Mouse (Mus musculus): ENCODE measurements around the gene Gm20388.

Gm20388 gene

DNA sequence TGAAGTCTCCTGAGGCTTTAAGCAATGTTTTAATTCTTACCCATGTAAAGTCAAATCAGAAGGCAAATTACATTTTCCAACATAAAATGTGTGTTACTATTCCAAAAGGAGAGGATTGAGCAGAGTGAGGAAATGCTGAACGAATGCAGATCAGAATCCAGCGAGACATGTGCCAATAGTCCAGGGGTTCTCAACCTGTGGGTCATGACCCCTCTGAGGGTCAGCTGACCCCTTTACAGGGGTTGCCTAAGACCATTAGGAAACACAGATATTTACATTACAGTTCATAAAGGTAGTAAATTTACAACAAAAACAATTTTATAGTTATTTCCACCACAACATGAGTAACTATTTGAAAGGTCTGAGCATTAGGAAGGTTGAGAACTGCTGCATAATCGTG is 2480.1 kb downstream of the Gm20388 start:
- no peak for DNase-seq

DNA sequence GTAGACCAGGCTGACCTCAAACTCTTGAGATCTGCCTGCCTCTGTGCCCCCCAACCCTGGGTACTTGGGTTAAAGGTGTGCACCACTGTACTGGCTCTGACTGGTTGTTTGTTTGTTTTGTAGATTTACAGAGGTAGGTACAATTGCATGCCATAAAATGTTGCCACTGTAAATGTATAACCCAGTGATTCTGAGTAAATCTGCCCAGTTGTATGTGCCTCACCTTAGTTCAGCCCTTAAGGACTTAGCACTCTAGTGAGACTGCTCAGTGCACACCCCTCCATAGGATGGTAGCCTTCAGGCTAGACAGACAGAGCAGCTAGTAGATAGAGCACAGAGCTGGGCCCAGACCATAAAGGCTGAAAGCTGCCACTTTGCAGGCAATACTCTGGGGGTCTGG is 2483.1 kb downstream of the Gm20388 start:
- no peak for DNase-seq

DNA sequence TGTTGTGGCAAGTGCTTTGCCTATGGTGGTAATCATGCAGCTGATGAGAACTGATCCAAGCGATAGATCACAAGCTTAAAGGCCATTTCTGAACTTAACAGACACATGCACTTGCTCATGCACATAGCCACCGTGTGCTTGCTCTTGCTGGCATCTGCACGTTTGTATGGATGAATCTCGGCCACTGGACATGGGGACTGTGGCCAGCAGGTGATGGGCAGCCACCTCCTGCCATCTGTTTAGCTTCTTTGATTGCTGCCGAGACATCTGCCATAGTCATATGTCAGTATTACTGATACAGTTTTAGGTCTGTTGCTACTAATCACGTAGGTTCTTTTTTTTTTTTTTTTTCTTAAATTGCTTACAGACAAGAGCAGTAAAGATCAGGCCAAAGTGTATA is 2484.7 kb downstream of the Gm20388 start:
- DNase-seq: no peak

DNA sequence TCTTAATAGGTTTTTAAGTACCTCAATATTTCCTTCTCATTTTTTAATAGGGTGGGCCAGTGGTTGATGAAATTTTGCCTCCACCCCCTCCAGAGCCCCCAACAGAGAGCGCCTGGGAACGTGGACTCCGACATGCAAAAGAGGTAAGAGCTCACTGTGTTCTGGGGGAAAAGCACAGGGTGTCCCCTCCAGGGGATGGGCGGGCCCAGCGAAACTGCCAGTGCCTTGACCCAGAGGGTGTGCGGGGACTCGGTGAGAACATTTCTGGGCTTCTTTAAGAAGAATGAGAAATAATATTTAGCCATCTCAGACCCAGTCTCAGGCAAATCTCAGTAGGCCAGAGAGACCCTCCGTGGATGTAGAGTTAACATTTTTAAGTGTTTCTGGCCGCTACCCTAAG is 2487.5 kb downstream of the Gm20388 start:
- DNase-seq: no peak

DNA sequence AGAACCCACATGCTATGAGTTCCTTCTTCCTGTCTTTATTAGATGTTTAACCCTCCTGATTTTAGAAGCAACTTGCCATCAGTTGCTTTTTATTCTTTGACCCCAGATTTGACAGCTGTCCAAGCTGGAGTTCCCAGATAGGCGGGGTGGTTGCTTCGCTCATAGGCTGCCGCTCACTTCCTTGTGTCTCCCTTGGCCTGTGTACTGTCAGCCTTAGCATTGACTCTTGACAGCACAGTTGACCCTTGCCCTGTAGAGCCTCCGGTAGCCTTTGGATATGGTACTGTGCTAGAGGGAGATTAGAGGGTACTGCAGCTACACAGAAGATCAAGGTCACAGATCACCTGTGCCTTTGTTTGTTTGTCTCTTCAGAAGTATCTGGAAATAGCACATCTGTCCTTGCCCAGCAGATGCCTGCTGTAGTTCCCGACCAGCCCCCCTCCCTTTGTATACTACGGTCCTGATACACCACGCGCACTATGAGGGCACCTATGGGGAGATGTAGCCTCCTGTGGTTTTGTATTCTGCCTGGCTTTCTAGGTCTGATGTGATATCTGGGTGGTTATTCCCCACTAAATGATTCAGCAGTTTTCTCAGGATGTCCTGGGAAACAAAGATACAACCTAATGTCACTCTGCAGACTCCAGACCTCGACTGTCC is 2494.6 kb downstream of the Gm20388 start:
- peak; percentile 72 to 80 for DNase-seq

DNA sequence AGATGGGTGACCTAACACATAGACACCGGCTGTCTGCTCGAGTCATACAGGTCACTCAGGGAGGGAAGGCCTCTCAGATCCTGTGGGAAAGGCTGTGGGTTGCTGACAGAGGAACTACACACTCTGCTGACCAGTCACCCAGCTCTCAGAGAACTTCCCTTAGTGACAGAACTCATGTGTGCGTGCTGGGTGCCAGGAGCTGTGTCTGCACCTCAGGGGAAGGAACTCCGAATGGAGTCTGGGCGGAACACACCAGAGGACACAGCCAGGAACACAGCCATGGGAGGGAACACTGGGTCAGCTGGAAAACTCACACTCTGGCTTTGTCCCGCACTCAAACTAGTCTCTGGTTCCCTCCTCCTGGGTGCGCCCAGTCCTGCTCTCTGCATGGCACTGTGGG is 2497.0 kb downstream of the Gm20388 start:
- no peak for DNase-seq

DNA sequence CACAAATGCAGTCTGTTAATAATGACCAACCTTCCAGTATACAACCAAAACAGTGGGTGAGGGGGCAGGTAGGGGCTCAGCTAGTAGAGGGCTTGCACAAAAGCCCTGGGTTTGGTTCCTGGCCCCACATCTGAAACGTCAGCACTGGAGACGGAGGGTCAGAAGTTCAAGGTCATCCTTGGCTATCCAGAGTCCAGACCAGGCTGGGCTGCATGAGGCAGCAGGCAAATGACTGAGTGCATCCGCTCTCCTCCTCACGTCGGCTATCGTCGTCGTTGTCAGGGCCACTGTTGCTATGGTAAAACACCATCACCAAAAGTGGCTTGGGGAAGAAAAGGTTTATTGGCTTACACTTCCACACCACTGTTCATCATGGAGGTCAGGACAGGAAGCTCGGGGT is 2503.7 kb downstream of the Gm20388 start:
- no peak for DNase-seq

DNA sequence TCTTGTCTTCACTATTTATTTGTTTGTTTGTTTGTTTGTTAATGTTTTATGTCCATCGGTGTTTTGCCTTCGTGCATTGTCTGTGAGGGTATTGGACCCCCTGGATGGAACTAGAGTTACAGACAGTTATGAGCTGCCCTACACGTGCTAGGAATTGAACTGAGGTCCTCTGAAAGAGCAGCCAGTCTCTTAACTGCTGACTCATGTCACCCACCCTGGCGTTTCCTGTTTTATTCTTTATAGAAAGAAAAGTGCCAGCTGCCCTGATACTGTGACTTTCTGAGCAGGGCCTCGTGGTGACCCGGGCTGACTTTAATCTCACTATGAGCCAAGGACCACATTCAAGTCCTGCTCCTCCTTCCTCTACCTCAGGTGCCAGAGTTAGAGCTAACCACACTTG is 2504.9 kb downstream of the Gm20388 start:
- DNase-seq: no peak

DNA sequence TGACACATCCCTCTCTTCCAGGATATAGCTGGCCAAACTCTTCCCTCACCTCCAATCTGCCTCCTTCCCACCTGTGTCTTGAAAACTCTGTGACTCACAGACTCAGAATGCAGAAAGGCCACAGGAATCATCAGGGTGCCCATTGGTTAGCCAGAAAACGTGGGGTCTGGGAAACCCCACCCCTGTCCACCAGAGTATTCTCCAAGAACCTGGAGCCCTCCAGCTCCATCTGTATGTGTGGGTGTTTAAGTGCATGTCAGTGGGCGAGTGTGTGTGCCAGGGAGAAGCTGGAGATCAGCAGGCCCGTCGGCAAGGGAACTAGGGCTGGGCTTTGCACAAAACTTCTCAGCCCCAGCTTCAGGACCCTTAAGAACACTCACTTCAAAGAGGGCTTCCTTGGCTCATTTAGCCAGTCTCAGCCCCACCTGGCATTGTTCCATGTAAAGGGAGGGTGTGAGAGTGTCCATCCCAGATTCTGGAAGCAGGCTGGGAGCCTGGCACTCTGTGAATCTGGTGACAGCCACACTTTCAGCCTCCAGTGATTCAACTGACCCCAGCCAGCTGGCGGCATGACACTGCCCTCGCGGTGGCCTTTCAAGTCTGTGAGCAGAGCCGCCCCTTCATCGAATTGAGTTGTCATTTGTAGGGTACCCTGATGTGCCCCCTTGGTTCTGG is 2509.4 kb downstream of the Gm20388 start:
- DNase-seq: no peak

DNA sequence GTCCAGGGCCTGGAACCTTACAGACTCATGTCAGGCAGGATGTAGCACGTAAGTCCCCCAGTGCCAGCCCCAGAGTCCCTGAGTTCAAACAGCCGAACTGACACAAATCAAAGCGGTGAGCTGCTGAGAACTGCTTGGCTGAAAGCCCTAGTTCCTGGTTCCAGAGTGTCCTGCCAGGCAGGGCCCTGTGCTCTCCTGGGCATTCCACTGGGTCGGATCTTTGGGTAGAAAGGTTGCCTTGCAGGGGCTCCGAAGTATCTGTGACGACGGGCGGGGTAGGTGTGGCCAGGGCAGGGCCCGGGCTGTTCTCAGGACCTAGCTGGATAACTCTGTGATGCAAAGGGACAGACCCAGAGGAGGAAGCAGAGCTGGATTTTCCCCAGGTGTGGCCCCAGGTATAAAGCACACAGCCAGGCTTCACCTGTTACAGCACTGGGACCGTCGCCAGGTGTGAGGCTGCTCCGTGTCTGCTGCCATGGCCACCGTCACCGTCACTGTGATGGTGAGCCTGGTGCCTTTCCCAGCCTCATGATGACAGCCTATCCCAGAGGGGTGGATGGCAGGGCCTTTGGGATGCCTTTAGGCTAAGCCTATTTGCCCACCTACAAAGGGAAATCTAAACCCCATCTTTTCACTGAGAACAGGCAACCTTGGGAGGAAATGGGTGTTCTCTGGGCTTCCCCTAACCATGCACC is 2510.9 kb downstream of the Gm20388 start, which contains the start of gene Il17c:
Gene Il17c, plus strand, starts transcription at position 645 of the 695 bp plus-strand sequence.
- peak in 1 of 2 experiments; percentile 39 for DNase-seq

DNA sequence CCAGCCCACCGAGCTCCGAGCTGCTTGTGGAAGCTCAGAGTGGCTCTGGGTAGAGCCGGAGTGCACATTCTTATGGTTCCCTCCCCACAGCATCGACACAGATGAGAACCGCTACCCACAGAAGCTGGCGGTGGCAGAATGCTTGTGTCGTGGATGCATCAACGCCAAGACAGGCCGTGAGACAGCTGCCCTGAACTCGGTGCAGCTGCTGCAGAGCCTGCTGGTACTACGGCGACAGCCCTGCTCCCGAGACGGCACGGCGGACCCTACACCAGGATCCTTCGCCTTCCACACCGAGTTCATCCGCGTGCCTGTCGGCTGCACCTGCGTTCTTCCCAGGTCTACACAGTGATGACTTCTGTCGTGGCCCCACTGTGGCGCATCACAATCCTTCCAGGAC is 2512.6 kb downstream of the Gm20388 start:
- no peak for DNase-seq

DNA sequence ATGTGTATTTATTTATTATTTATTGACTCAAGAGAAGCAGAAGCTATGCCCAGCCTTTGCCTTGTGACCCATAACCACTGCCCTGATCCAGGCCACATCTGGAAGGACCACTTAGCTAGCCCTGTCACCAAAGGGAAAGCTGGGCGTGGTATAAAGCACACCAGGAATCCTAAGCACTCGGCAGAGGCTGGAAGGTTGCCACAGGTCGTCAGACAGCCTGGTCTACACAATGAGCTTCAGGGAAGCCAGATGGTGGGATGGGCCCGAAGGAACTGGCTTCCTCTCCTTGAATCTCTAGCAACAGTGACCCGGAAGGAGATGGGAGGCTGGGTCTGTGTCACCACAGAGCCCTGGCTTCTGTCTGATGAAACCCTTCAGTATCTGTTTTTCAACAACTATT is 2513.0 kb downstream of the Gm20388 start:
- DNase-seq: peak; percentile 37 to 52

DNA sequence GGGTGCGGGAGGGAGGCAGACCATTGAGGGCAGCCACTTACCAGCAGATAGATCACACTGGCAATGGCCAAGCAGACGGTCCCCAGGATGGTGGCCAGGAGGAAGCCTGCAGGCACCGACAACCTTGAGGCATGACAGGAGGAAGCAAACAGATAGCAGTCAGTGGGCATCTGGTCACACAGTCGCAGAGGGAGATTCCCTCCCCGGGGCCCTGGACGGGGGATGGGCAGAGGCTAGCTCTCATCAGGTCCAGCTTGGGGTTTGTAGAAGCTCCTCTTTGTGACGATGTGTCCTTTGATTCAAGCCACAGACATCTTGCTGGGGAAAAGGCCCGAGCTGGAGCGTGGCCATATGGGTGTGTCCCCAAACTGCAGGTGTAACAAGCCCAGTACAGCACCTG is 2515.5 kb downstream of the Gm20388 start:
- no peak for DNase-seq

DNA sequence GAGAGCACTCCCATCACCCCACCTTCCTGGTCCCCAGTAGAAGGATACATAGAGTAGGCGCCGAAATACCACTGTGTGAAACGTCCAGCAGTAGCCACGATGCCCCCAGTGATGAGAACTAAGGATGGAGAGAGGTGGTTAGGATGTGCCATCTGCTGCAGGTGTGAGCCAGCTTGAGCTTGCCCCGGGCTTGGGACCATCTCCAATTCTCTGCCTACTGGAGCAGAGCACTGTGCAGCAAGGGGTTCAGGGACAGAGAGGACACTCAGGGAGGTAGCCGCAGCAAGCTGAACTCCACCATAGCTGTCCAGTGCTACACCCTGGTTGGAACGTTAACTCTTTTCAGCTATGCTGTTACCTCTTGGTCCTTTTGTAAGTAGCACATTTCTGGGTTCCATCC is 2517.0 kb downstream of the Gm20388 start:
- no peak for DNase-seq

DNA sequence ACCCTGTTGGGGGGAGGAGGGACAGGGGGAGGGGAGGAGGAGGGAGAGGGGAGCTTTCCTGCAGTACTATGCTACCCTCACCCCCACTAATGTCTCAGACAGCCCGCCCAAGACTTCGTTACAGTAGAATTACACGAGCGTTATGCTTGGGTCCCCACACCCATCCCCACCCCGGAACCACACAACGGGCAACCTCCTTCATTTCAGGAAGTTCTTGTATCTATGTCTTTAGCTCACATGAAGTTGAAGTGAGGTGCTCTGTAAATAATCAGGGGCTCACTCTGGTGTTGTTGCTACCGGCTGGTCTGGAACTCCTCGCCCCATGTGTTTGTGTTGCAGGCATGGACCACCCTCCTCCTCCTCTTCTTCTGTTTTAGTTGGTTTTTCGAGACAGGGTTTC is 2517.5 kb downstream of the Gm20388 start:
- no peak for DNase-seq

DNA sequence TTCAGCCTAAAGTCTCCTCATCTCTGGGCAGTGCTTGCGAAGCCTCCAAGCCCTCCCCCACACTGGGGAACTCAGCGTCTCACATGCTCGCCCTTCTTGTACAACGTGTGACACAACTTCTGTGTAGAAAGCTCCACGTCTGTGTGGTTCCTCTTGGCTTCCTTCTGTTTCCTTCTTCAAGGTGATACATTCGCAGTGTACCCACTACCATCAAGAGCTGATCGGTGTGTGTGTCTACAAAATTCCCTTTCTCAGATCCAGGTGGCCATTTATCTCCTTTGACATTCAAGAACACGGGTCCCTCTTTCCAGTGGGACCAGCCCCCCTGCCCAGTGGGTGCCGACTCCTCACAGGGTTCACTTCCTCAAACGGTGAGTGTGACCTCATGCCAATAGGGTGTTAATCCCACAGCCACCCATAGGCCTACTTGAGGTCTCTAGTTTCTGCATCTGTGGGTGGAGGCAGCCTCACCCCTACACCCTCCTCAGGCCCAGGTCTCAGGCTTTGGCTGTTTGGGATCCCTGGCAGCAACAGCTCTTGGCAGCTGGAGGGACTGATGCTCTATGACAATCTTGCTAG is 2519.5 kb downstream of the Gm20388 start:
- DNase-seq: peak; percentile 19 to 24

DNA sequence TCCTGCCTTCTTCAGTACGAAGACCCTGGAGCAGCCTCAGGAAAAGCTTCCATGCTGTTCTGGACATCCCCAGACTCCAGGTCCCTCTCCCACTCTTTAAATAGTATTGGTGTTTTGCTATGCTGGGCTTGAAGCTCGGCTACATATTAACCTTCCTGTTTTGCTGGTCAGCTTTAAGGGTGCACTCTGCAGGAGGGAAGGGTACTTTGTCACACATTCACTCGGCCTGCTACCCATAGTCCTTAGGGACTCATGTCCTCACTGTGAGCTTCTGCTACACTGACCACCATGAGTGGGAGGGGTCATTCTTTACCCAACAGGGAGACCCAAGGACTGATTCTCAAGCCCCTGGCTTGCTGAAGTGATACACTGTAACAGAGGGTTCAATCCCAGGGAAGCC is 2520.0 kb downstream of the Gm20388 start:
- peak; percentile 74 to 80 for DNase-seq

DNA sequence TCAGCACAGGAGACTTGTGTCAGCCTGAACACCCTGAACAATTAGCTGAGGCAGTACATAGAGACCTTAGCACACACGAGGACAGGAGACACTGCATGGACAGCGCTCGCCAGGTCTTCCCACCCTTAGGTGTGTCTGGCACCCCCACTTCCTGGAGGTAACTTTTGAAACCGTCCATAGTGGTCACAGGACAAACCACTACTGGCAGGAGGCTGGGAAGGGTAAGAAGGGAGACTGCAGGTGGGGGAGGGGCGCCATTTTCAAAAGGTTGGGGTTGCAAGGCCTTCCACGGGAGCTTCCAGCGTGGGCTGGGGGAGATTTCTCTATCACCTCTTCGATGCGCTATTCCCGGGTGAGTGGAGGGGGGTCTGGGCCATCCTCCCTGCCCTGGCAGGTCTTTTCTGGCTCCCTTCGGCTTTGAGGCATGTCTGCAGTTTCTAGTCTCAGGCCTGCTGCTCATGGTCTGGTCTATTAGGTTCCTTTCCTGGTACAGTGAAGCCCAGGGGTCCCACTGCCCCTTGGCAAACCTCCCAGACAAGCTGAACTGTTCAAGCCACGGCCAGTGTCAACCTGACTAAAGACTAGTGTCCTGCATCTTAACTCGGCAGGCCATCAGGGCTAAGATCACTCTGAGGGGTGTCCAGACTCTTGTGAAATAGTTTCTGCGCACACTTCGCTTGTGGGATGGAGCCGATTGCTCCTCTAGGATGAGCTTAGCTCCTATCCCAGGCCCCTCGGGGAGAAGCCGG is 2521.2 kb downstream of the Gm20388 start:
- DNase-seq: peak; percentile 38 to 59

DNA sequence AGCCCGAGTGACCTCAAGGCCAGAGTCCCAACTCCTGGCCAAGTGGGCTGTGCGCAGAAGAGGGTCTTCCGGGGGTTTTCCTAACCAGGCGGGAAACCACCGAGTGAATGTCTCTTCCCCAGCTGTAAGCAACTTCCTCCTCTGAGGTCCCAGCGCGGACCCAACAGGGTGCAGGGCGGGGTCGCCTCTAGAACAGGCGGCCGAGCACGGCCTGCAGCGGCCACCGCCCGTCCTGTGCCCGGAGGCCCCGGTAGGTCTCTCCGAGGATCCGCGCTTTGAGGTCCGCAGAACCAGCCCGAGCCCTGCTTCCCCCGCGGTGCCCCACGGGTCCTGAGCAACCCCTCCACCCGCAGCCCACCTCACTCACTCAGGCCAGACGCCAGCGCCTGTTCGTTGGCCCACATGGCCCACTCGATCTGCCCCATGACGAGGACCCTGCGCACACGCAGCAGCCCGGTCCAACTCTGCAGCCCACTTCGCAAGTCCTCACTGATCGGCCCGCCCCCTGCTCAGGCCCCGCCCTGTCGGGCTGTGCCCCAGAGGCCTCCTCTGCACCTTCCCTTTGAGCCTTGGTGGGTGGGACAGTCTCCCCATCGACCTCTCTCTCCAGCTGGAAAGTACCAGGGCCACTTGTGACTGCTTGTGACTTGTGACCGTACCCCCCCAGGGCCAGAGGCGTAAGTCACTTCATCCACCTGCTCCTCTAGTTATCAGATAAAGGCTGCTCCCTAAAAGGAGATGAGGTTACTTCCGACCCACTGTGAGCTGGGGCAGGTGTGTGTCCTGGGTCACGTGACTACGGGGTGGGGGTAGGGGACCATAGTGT is 2522.0 kb downstream of the Gm20388 start, which contains the start of gene Cyba:
Gene Cyba, minus strand, starts transcription at position 488 of the 826 bp plus-strand sequence.
- DNase-seq: peak; percentile 85 to 86

DNA sequence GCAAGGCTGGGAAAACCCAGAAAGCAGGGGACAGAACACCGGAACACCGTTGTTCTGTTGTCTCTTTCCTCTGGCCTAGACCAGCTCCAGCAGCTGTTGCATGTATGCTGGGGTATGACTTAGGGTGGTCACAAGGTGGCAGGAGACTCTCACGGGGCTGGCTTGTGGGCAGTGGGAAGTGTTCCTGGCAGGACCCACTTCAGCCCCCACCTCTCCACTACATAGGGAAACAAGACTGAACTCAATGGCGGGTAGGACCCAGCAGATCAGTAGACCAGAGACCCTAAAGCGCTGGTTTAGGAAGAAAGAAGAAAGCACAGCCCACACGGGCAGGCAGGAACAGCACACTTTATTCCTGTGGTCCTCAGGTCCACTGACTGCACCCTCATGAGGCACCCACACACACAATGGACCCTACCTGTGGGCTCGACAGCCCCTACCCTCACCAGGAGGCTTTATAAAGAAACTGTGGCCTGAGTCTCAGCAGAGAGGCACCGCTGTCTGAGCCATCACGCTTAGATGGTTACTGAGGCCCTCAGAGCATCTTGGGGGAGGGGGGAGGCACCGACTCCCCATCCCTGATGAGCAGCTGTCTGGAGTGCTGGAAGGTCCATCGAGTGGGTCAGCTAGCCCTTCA is 2522.7 kb downstream of the Gm20388 start:
- DNase-seq: no peak

DNA sequence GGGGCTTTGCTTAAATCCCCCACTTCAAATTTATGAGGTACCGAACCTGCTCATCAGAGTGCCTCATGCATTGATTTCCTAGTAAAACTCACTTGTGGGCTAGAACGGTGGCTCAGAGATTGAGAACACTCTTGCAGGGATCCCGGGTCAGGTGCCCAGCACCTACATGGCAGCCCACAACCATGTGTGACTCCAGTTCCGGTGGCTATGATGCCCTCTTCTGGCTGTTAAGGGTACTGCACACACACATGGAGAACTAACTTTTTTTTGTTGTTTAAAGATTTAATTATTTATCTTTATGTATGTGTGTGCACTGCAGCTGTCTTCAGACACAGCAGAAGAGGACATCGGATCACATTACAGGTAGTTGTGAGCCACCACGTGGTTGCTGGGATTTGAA is 2524.7 kb downstream of the Gm20388 start:
- no peak for DNase-seq

Data from kidney, adult 8-10 months (tissue).